Mouse (Mus musculus) embryo, embryonic 9.5 days (tissue): Measurements from ENCODE around the gene Lats2.
"Not testable (repeated sequence)": the region's sequence is repeated elsewhere in the genome, so short reads cannot be mapped to it uniquely, and the experiment has no call there.

Experiments
- DNase-seq: peaks from one replicate; pipeline ENCODE4 v3.0.0-alpha.2; 2017; ENCODE audit errors: extremely low spot score

The Lats2 gene

GRCm38 (mm10) chr14:57695550-57695949 is 62.6 kb downstream of the Lats2 start:
- no peak for DNase-seq

DNA sequence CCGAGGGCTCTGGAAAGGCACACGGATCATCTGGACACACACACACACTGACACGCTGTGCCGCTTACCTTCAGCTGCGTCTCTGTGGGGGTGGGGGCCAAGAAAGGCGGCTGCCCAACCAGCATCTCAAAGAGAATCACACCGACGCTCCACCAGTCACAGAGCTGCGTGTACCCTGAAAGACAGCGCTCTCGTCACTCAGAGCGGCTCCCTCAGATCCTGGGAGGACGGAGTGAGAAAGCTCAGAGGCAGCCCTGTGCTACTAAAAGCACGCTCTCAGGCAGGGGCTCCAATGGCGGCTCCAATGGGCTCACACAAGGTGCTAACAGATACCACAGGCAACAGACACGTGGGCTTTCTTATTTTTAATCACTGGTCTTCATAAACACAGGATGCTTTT is 63.9 kb downstream of the Lats2 start:
- DNase-seq, result no peak

- DNase-seq, result no peak
Measured at GRCm38 (mm10) chr14:57692517-57693130, 65.6 kb downstream of the Lats2 start.

- DNase-seq, result no peak
Measured at GRCm38 (mm10) chr14:57691316-57691715, 66.9 kb downstream of the Lats2 start.

DNA sequence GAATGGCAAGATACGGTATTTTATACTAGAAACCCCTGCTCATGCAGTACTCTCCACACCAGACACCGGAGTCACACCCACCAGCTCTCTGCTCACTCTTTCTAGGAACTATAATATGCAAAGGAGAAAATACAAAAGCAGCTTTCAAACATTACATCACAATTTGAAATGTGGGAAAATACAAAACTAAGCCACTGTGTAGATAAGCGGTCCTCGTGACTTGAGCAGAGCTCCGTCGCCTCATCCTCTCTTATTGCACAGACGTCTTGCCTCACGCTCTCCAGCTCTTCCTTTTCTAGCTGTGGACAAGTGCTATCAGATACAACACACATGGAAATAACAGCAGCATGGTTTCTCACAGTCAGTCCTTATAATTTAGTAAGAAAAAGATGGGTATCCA is 67.5 kb downstream of the Lats2 start:
- no peak for DNase-seq

DNA sequence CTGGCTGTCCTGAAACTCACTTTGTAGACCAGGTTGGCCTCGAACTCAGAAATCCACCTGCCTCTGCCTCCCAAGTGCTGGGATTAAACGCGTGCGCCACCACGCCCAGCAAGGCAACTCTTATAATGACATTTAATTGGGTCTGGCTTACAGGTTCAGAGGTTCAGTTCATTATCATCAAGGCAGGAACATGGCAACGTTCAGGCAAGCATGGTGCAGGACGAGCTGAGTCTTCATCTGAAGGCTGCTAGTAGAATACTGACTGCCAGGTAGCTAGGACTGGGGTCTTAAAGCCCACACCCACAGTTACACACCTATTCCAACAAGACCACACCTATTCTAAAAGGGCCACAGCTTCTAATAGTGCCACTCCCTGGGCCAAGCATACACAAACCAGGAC is 70.1 kb downstream of the Lats2 start:
- not testable (repeated sequence) for DNase-seq

DNA sequence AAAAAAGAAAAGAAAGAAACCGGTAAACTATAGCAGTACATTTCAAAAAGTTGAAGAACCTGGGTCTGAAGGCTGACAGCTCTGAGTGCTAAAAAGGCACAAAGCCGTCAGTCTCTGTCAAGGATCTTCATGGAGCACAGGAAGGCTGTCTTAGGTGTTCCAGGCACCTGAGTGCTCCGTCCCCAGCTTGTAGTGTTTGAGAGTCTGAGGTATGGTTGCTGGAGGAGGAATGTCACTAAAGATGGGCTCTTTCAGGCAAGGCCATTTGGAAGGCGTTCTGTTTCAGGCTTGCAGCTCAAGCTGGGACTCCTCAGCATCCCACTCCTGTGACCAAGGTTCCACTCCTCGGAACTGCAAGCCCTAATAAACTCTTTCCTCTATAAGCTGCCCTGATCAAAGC is 70.7 kb downstream of the Lats2 start:
- DNase-seq, result no peak

DNA sequence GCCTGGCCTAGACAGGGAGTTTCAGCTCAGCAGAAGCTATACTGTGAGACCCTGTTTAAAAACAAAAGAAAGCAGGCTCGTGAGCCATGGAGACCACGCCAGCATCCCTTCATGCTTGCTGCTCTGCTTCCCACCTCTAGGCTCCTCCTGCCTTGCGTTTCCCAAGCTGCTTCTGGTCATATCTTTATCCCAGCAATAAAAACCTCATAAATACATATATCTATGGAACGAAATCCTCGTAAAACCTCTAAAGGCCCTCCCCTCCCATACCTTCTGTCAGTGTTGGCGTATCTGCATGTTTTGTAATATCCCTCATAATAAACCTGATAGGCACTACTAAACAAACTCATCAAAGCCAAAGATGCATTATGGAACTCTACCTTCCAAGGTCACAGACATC is 71.5 kb downstream of the Lats2 start:
- DNase-seq, result no peak

DNA sequence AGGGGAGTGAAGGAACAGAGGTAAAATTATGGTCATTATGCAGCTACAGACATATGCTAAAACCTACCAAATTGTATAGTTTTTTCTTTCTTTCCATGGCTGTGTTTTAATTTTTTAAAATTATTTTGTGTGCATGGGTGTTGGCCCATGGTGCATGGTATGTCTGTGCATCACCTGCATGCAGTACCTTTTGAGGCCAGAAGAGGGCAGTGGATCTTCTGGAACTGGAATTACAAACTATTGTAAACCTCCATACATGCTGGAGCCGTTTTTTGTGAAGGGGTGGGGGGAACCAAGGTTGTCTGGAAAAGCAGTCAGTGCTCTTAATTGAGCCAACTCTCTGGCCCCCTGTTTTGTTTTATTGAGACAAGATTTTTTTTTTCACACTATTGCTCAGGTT is 73.6 kb downstream of the Lats2 start:
- DNase-seq, result peak; percentile 33

DNA sequence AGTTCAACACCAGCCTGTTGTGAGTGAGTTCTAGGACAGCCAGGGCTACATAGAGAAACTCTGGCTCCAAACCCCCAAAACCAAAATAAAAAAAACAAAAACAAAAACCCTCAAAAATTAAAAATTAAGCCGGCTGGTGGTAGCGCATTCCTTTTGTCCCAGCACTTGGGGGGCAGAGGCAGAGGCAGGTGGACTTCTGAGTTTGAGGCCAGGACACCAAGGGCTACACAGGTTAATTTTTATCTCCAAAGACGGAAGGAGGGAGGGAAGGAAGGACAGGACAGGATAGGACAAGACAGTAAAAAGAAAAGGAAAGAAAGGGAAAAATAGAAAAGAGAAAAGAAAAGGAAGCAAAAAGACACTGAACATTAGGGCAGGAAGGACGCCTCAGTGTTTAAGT is 75.4 kb downstream of the Lats2 start:
- no peak for DNase-seq

DNA sequence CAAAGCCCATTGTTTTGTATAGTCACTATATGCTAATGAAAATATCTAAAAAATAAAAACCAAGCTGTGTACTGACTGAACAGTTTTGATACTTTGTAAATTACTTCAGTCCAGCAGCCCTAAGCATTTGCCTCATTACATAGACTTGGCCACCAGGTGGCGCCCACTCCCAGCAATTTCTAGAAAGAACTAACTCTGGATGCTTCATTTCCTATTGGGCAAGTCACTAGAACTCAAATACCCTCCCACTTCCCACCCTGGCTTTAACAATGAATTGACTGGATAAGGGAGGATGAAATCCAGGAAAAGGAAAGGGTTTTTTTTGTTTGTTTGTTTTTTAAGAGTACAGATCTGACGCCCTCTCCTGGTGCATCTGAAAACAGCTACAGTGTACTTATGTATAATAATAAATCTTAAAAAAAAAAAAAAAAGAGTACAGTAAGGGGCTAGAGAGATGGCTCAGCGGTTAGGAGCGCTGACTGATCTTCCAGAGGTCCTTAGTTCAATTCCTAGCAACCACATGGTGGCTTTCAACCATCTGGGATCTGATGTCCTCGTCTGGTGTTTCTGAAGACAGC is 78.1 kb downstream of the Lats2 start:
- peak; percentile 80 for DNase-seq

- no peak for DNase-seq
Measured at GRCm38 (mm10) chr14:57679523-57679922, 78.7 kb downstream of the Lats2 start.

DNA sequence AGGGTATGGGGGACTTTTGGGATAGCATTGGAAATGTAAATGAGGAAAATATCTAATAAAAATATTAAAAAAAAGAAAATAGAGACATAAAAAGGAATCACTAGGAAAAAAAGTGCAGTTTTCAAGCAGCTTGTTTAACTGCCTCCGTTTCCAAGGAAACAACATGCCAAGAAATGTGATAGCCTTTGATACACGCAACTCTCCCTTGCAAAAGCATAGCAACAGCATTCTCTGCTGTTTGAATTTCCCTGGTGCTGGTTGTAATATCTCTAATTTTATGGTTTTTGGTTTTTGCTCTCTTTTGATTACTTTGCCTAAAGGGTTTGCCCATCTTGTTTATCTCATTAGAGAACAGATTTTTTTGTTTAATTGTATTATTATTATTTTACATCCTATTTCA is 82.7 kb downstream of the Lats2 start:
- no peak for DNase-seq

DNA sequence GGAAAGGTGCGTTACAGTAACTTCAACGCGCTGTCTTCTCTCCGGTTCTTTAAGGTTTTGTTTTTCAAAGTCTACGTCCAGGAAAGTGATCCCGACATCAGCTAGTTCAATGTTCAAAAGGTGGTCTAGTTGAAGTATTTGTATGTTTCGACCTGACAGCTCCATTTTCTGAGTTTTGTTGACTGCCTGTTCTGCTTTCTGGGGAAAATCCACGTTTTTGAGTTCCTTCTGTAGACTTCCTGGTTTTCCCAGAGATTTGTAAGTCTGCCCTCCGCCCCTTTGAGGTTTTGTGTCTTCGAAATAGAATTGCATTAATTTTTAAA is 92.6 kb downstream of the Lats2 start:
- DNase-seq, result no peak

DNA sequence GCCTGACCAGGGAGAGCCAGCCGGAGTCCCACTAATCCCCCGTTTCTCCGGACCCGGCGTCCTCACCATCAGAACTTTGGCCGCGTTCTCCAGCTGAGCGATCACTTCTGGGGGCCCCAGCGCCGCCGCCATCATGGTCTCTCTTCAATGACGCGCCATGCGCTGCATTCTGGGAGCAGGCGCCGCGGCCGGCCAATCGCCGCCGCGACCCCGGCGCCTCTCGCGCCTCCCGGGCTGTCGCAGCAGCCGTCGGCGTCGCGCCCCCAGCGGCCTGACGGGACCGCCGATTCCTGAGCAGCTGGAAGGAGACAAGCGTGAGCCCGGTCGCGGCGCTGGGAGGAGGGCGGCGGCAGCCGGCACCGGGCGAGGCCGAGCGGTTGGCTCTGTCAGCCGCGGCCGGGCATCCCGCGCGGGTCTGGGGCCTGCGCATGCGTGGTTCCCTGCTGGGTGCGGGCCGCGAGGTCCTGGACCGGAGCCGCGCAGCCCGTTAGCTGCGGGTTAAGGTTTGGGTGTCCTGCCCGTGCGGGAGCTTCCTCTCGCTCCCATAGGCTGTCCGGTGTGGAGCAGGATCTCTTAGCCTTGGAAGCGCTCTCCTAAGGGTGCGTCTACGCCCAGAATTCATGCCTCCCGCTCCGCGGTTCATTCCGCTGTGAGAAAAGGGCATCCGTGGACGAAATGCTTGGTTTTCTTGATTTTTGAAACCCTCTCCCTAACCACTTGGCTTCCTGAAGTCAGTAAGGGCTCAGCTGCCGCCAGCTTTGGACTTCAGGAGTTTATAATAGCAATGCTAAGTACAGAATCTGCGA is 93.2 kb downstream of the Lats2 start, which contains the start of gene Xpo4:
TSS of gene Xpo4 (minus strand) at position 609 of the 806 bp plus-strand sequence.
- peak; percentile 85 for DNase-seq

- peak; percentile 51 for DNase-seq
Measured at GRCm38 (mm10) chr14:57664311-57664821, 93.8 kb downstream of the Lats2 start.

GRCm38 (mm10) chr14:57663630-57664029 is 94.6 kb downstream of the Lats2 start:
- no peak for DNase-seq

DNA sequence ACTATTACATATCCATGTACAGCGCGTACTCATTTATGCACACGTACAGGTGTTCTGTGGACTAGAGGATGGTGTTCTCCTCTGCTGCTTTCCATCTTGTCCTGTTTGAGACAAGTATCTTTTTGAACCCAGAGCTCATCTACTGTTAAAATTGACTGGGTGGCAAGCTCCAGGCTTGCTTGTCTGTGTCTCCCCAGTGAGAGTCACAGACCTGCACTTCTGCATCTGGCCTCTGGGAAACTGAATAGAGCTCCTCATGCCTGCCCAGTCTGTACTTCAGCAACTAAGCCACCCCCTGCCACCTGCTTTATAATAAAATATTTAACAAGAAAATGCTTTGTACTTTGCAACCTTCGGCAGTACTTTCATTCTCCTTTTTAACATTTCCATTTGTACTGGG is 99.9 kb downstream of the Lats2 start:
- DNase-seq, result no peak

- DNase-seq, result no peak
Measured at GRCm38 (mm10) chr14:57657500-57657899, 100.7 kb downstream of the Lats2 start.

DNA sequence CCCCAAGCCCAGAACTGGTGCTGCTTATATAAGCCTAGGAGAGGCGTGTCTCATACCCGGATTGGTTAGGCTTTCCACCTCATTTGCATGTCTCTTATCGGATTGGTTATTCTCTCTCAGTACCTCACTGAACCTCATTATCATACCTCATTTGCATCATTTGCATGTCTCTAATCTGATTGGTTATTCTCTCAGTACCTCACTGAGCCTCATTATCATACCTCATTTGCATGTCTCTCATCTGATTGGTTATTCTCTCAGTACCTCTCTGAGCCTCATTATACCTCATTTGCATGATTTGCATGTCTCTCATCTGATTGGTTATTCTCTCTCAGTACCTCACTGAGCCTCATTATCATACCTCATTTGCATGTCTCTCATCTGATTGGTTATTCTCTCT is 101.7 kb downstream of the Lats2 start:
- not testable (repeated sequence) for DNase-seq

GRCm38 (mm10) chr14:57649501-57649900 is 108.7 kb downstream of the Lats2 start:
- no peak for DNase-seq

DNA sequence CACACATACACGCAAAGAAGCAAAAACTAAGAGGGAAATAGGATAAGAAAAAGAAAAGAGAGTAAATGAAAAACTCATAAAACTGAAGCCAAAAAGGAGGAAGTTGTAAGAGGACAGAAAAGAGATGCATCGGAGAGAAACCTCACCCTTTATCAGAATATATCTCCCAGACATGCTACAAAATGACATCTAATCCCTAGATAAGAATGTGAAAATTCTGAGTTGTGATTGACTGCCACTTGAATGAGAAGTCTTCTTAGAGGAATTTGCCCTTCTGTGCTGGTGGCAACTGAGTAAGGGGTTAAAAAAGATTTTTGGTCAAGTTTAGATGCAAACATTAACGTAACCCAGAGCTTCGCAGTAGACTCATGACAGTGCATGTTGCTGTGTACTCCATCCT is 112.0 kb downstream of the Lats2 start:
- DNase-seq, result no peak
